Mouse (Mus musculus) bone marrow, adult 2 months (tissue): Measurements from ENCODE around the gene Slc16a3. TPM values are rescaled to one million over a fixed set of nuclear protein-coding genes. Genes with fewer than 3 reads are reported as not detected.

ENCODE experiments used
- H3K27ac ChIP-seq: fragments of 200-500 bp; 2 replicates; pipeline ENCODE4 v1.5.1; 2012; ENCODE audit warnings: low read depth, mild to moderate bottlenecking, control low read depth, inconsistent platforms, low read length; ENCODE audit not compliant: control insufficient read depth, poor library complexity, insufficient read depth
- H3K4me1 ChIP-seq: fragments of 200-500 bp; 2 replicates; pipeline ENCODE4 v1.6.1; 2011; ENCODE audit warnings: low read length; ENCODE audit not compliant: control insufficient read depth, insufficient read depth
- H3K4me3 ChIP-seq: fragments of 200-500 bp; replicated peaks from 2 replicates; pipeline ENCODE3; 2011; ENCODE audit warnings: mild to moderate bottlenecking, low read depth, low read length, control low read depth; ENCODE audit not compliant: control insufficient read depth
- CTCF ChIP-seq: fragments of 200-500 bp; IDR thresholded peaks from 2 replicates; pipeline ENCODE4 v1.5.1; 2011; ENCODE audit warnings: low read length, control low read depth; ENCODE audit not compliant: control insufficient read depth, insufficient read depth
- POLR2A ChIP-seq: fragments of 200-500 bp; IDR thresholded peaks from 2 replicates; pipeline ENCODE4 v1.6.1; 2011; ENCODE audit warnings: low read depth, mild to moderate bottlenecking, control low read depth, low read length, borderline replicate concordance; ENCODE audit not compliant: control insufficient read depth
- WGBS: fragments of 180-500 bp; shearing (Covaris S2); methylation state at CpG from one replicate; pipeline ENCODE4 v1.1.7; 2018; 5-methylcytosine and 5-hydroxymethylcytosine counted together
- polyA plus RNA-seq: library from polyadenylated mRNA; stranded (reverse); fragments of >200 nt; gene quantifications from 2 replicates; pipeline ENCODE4 v1.2.4, GENCODE M21; 2011; ENCODE audit warnings: low replicate concordance; ENCODE audit not compliant: missing spikeins, insufficient read depth, insufficient read length

The Slc16a3 gene
- polyA plus RNA-seq, 1 experiment, result 50.1 TPM

GRCm38 (mm10) chr11:120961594-120961993, 13.3 kb downstream of the Slc16a3 start:
- Histone ChIP-seq H3K4me1 (peaks cover 2% of the 10 kb centered on the region), H3K4me3 (no peak overlapping the region), H3K27ac (no peak overlapping the region)
- 82% methylated on average over 7 of the region's 7 CpGs for WGBS
- TF ChIP-seq POLR2A (no peak), CTCF (no peak)

DNA sequence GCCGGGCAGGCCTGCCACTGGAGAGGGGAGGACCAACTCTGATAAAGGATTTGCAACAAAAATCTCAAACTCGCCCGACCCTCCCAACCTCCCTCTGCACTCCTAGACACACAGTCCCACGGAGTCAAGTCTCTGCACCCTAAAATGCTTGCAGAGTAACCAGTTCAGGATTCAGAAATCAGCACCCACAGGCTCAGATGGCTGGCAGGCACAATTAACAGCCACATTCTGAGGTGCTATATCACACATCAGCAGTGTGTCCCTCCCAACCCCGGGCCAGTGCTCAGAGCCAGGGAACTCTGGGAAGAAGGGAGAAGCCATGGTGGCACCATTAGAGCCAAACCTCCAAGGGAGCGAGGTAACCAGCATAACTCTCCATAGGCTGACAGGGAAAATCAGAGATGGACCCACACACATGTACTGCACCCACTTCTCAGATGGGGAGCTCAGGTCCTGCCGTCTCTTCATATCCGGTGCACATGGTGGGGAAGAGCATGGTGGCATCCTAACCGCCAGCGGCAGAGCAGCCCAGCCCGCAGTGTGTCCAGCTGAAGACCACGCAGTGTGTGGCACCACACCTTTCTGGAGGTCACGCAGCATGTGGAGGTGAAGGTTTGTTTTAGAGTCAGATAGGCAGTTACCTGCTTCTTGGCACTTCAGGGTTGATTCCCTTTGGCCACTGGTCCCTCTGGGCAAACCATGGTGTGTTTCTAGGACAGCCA, 13.9 kb downstream of the Slc16a3 start:
- H3K4me1 ChIP-seq, result peaks cover 2% of the 10 kb centered on the region
- TF ChIP-seq CTCF (no peak), POLR2A (no peak)
- H3K4me3 ChIP-seq, result no peak overlapping the region
- 90% methylated on average over 13 of the region's 13 CpGs for WGBS
- H3K27ac ChIP-seq, result no peak overlapping the region

- TF ChIP-seq POLR2A (no peak), CTCF (no peak)
- Histone ChIP-seq H3K4me3 (no peak overlapping the region), H3K27ac (no peak overlapping the region), H3K4me1 (peaks cover 2% of the 10 kb centered on the region)
- WGBS, result 80% methylated on average over 7 of the region's 7 CpGs
Measured at GRCm38 (mm10) chr11:120962909-120963308, 14.6 kb downstream of the Slc16a3 start.

DNA sequence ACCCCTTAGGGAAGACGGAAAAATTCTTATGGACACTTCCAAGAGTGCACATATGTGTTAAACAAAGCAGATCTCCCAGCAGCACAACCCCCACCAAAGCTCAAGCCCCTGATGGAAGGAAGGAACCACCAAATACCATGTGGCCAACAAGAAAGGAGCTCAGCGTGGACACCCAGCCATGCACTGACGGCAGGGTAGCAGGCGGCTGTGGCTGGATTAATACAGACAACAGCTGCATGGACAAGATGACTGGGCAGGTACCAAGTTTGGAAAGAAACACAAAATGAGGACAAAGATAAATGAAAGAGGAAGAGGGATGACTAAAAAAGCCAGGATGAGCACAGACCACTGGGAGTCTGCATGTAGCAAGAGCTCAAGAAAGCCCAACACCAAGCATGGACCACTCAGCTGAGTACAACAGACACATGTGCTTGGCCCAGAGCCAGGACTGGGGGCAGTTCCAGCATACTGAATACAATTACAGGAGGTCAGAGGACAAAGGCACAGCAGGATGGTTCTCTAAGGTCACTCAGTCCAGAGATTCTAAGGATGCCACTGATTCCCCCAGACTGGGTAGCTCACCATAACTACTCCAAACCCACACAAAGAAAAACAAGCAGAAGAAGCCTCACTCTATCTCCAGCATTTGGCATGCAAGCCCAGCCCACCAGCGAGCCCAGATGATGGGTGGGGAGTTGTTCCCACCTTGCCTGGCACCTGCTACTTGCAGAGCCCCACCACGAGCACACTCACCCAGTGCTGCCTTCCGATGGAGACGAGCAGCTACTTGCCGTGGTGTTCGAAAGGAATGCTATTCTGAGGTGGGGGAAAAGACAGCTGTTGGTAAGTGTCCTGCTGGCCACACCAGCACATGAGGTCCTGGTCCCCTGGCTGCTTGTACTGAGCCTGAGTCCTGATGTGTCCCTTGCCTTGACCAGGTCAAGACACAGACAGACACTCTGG, 16.2 kb downstream of the Slc16a3 start:
- Histone ChIP-seq H3K27ac (no peak overlapping the region), H3K4me3 (no peak overlapping the region), H3K4me1 (no peaks in the 10 kb centered on the region; the same call in 1 of the 2 replicates)
- TF ChIP-seq POLR2A, result no peak
- TF ChIP-seq CTCF, result no peak
- WGBS, result 90% methylated on average over 10 of the region's 10 CpGs

GRCm38 (mm10) chr11:120965587-120965986, 17.3 kb downstream of the Slc16a3 start:
- 90% methylated on average over 4 of the region's 4 CpGs for WGBS
- Histone ChIP-seq H3K4me1 (no peaks in the 10 kb centered on the region), H3K27ac (no peak overlapping the region)

DNA sequence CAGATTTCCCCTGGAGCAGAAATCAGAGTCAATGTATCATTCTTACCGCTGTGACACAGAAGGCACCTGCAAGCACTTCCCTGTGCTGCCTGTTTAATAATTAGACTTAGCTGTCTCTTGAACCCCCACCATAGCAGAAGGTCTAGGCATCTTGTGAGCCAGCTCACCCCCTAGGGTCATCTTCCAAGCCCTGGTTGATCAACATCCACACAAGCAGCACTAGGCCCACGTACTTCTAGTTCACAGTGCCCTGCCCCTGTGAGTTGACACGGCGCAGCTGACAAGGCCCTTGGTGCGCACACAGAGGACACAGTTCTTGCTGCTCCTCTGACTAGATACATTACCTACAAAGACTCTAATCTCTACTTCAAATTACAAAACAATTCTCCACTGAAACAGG, 21.5 kb downstream of the Slc16a3 start:
- 94% methylated on average over 5 of the region's 5 CpGs for WGBS
- H3K4me3 ChIP-seq, result no peak overlapping the region
- H3K27ac ChIP-seq, result no peak overlapping the region
- no peak for TF ChIP-seq POLR2A
- TF ChIP-seq CTCF, result no peak
- H3K4me1 ChIP-seq, result no peaks in the 10 kb centered on the region

More at GRCm38 (mm10) chr11:120965587-120965986, 17.3 kb downstream of the Slc16a3 start:
- TF ChIP-seq CTCF, result no peak
- H3K4me3 ChIP-seq, result no peak overlapping the region

GRCm38 (mm10) chr11:120971237-120971636, 23.0 kb downstream of the Slc16a3 start:
- no peak for TF ChIP-seq CTCF
- no peak for TF ChIP-seq POLR2A
- H3K4me1 ChIP-seq, result no peaks in the 10 kb centered on the region
- H3K4me3 ChIP-seq, result no peak overlapping the region
- 87% methylated on average over 5 of the region's 5 CpGs for WGBS
- no peak overlapping the region for H3K27ac ChIP-seq

- TF ChIP-seq CTCF (no peak), POLR2A (no peak)
- WGBS, result 88% methylated on average over 6 of the region's 6 CpGs
Measured at GRCm38 (mm10) chr11:120973318-120973717, 25.0 kb downstream of the Slc16a3 start.

More at GRCm38 (mm10) chr11:120973318-120973717, 25.0 kb downstream of the Slc16a3 start:
- Histone ChIP-seq H3K4me1 (no peaks in the 10 kb centered on the region), H3K4me3 (no peak overlapping the region), H3K27ac (no peak overlapping the region)
